Mouse (Mus musculus) midbrain, embryonic 16.5 days (tissue): ENCODE data around the gene Sik3. TPM values are rescaled to one million over a fixed set of nuclear protein-coding genes. Genes with fewer than 3 reads are reported as not detected.
"Not testable (repeated sequence)": the region's sequence is repeated elsewhere in the genome, so short reads cannot be mapped to it uniquely, and the experiment has no call there.

ENCODE experiments used
- ATAC-seq: fragments of 200-750 bp; cut with Nextera tagmentation; 2 replicates; pipeline ENCODE4 v1.8.0; 2017; ENCODE audit warnings: moderate TSS enrichment
- H3K27ac ChIP-seq: fragments of 300-500 bp; sonication (generic); 2 replicates; pipeline ENCODE4 v1.5.1; 2014; ENCODE audit warnings: mild to moderate bottlenecking, low read length, mixed read lengths
- H3K27me3 ChIP-seq: fragments of 300-500 bp; sonication (generic); 2 replicates; pipeline ENCODE4 v1.6.1; 2014; ENCODE audit warnings: low read depth, low read length, mixed read lengths; ENCODE audit not compliant: control insufficient read depth, insufficient read depth
- H3K36me3 ChIP-seq: fragments of 300-500 bp; sonication (generic); 2 replicates; pipeline ENCODE4 v1.6.1; 2014; ENCODE audit warnings: mild to moderate bottlenecking, low read length, moderate library complexity, mixed read lengths; ENCODE audit not compliant: control insufficient read depth, insufficient read depth
- H3K4me1 ChIP-seq: fragments of 300-500 bp; sonication (generic); 2 replicates; pipeline ENCODE4 v1.6.1; 2014; ENCODE audit warnings: mild to moderate bottlenecking, low read length, mixed read lengths; ENCODE audit not compliant: control insufficient read depth, insufficient read depth
- H3K4me2 ChIP-seq: fragments of 300-500 bp; sonication (generic); 2 replicates; pipeline ENCODE4 v1.6.1; 2014; ENCODE audit warnings: mild to moderate bottlenecking, low read length, mixed read lengths
- H3K4me3 ChIP-seq: fragments of 300-500 bp; sonication (generic); 2 replicates; pipeline ENCODE4 v1.5.1; 2014; ENCODE audit warnings: low read depth, mild to moderate bottlenecking, low read length, moderate library complexity, mixed read lengths
- H3K9ac ChIP-seq: fragments of 300-500 bp; sonication (generic); 2 replicates; pipeline ENCODE4 v1.6.1; 2014; ENCODE audit warnings: low read depth, low read length, mixed read lengths
- H3K9me3 ChIP-seq: fragments of 300-500 bp; sonication (generic); replicated peaks from 2 replicates; pipeline ENCODE4 v1.6.1; 2014; ENCODE audit warnings: mild to moderate bottlenecking, low read length, mixed read lengths; ENCODE audit not compliant: control insufficient read depth, poor library complexity, severe bottlenecking
- WGBS: fragments of 180-500 bp; shearing (Covaris S2); extraction: QIAGEN DNeasy Blood & Tissue Kit; methylation state at CpG from one replicate; pipeline ENCODE4 v1.1.7; 2014; 5-methylcytosine and 5-hydroxymethylcytosine counted together
- polyA plus RNA-seq: library from polyadenylated mRNA; unstranded; fragments of >200 nt; fragmentation: Nextera tagmentation; extraction: Ambion mirVana; gene quantifications from 2 replicates; pipeline ENCODE4 v1.2.1, GENCODE M21; 2015

Gene Sik3
- polyA plus RNA-seq, 1 experiment from 2014 or later: 5.1 TPM

DNA sequence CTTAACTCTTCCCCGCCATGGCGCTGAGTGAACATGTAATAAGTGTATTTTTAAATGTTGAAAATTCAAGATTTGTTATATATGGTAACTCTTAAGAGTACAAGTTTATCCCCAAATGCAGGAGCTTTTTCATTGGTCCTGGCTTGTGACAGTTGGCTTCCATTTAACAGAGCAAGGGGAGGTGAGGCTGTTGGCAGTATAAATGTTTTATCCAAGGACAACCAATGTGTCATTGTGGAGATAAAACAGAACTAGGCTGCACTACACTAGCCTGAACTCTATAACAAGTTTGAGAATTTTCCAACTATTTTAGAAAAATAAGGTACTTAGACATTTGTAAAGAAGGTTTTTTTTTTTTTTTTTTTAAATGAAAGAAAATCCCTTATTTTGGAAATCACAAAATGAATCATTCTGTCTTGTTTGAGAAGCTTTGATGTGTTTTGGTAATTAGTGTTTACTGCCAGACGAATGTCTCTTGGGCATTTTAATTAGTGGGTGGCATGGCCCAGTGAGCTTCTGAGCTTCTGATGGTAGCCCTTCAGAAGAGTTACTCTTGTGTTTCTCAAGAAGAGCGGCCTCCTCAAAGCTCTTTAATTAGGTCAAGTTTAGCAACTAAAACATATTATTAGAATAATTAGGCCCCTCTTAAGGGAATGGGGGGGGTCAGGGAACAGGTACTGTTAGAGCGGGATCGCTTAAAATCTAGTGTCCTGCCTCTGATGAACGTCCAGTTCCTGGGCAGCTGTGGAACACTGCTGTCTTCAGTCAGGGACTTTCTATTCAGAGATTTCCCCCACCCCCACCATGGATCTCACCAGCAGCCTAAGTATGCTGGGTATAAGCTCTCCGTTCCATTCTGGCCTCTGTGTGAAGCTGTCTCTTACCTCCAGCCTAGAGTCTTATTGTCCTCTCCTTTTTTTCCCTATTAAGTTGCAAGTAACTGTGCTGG lies 139.7 kb downstream of the Sik3 start:
- Histone ChIP-seq H3K27me3 (no peaks in the 10 kb centered on the region), H3K36me3 (no peaks in the 10 kb centered on the region), H3K27ac (no peak overlapping the region), H3K4me3 (no peak overlapping the region), H3K9ac (no peak overlapping the region), H3K4me1 (peaks cover 7% of the 10 kb centered on the region), H3K4me2 (no peak overlapping the region), H3K9me3 (no peaks in the 10 kb centered on the region)
- 57% methylated on average over 8 of the region's 8 CpGs for WGBS
- no peak for ATAC-seq

DNA sequence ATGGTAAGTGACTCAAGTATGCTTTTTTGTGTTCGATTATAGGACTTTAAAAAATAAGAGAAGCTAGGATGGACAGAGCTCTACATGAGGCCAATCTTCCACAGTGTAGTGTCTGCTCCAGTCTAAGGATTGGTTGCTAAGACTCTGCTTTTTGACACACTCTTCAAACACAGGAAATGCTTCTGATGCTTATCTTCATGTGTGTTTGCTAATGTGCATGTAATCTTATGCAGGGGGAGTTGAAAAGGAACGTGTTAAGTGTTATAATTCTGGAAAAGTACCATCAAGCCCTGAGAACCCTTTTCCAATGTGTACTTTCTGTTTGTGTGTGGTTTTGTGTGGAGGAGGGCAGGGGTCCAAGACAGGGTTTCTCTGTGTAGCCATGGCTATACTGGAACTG lies 141.8 kb downstream of the Sik3 start:
- peaks cover 7% of the 10 kb centered on the region for H3K4me1 ChIP-seq
- no peak overlapping the region for H3K4me2 ChIP-seq
- no peak overlapping the region for H3K9ac ChIP-seq
- no peak for ATAC-seq
- 78% methylated on average over 2 of the region's 2 CpGs for WGBS
- H3K36me3 ChIP-seq: no peaks in the 10 kb centered on the region
- H3K27ac ChIP-seq: no peak overlapping the region
- no peaks in the 10 kb centered on the region for H3K9me3 ChIP-seq
- H3K4me3 ChIP-seq: no peak overlapping the region
- H3K27me3 ChIP-seq: no peaks in the 10 kb centered on the region

DNA sequence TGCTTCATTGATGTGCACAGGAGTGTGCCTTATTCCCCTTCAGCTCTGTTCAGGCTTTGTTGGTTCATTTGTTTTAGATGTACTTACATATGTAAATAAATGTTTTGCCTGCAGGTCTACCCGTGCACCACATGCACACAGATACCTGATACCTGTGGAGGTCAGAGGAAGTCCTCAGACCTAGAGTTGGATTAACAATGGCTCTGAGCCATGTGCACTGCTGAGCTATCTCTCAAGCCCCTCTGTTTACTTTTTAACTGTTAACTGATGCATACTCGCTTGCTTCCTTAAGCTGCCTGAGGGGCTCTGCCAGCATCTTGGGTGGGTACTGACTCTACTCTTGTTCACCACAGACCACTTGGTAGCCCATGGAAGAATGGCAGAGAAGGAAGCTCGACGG lies 142.4 kb downstream of the Sik3 start:
- H3K9me3 ChIP-seq: no peaks in the 10 kb centered on the region
- H3K9ac ChIP-seq: no peak overlapping the region
- H3K4me2 ChIP-seq: no peak overlapping the region
- H3K27me3 ChIP-seq: no peaks in the 10 kb centered on the region
- peaks cover 7% of the 10 kb centered on the region for H3K4me1 ChIP-seq
- H3K4me3 ChIP-seq: no peak overlapping the region
- H3K36me3 ChIP-seq: no peaks in the 10 kb centered on the region
- 77% methylated on average over 4 of the region's 4 CpGs for WGBS
- ATAC-seq: no peak
- H3K27ac ChIP-seq: no peak overlapping the region

DNA sequence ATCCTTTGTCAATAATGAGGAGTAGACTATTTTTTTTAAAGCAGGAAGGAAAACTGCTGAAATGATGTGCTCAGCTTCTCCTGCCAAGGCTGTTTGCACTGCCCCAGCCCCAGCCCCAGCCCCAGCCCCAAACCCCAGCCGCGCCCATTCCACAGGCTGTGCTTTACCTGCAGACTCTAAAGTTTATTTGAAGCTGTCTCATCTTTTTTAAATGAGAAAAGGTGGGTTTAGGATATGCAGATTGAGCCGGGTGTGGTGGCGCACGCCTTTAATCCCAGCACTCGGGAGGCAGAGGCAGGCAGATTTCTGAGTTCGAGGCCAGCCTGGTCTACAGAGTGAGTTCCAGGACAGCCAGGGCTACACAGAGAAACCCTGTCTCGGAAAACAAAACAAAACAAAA lies 143.2 kb downstream of the Sik3 start:
- H3K4me1 ChIP-seq, H3K4me2 ChIP-seq, H3K36me3 ChIP-seq, H3K4me3 ChIP-seq, H3K27ac ChIP-seq, H3K9me3 ChIP-seq, H3K27me3 ChIP-seq, ATAC-seq, H3K9ac ChIP-seq: not testable (repeated sequence)
- 97% methylated on average over 8 of the region's 8 CpGs for WGBS

DNA sequence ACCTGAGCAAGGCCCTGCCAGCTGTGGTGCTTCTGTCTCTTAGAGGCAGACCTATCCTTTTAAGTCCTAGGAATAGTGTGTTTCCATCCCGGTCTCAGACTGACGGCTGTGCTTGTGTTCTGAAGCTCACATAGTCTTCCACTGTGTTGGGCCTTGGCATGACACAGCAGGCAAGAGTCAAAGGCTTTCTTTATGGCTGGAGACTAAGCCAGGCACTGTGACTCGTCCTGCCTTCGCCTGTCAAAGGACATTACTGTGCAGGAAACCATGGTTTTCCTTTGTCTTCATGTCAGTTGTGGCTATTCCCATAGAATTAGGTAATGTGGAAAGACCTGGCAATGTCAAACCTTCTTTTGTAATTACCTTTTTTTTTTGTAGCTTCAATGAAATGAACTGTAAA lies 144.1 kb downstream of the Sik3 start:
- Histone ChIP-seq H3K4me3 (no peak overlapping the region), H3K4me2 (no peak overlapping the region), H3K9ac (no peak overlapping the region), H3K27me3 (no peaks in the 10 kb centered on the region), H3K36me3 (no peaks in the 10 kb centered on the region), H3K27ac (no peak overlapping the region; the same call in 1 of the 2 replicates), H3K4me1 (peaks cover 7% of the 10 kb centered on the region), H3K9me3 (no peaks in the 10 kb centered on the region)
- ATAC-seq: no peak
- WGBS: 33% methylated on average over 4 of the region's 4 CpGs

DNA sequence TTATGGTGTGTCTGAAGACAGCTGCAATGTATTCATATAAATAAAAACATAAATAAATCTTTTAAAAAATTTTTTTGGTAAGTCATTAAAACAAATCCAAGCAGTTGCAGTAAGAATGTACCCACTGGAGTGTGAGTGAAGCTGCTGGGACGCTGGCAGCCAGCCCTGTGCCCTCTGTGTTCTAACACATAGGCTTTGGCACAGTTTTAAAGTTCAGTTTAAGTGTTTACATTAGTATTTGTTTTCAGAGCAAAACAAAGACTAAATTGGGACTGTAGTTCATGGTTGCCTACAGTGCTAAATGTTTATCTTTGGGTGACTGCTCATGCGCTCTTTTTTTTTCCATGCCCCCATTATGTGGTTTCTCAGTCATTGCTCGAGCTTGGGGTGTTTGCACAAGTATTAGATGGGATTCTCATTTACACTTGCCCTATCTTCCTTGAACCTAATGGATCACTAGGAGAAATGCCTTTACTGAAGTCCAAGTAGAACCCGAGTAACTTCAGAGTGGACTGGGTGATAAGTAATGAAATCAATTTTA lies 145.7 kb downstream of the Sik3 start:
- no peak overlapping the region for H3K27ac ChIP-seq
- ATAC-seq: no peak
- H3K4me3 ChIP-seq: no peak overlapping the region
- H3K36me3 ChIP-seq: no peaks in the 10 kb centered on the region
- H3K9ac ChIP-seq: no peak overlapping the region
- WGBS: 84% methylated on average over 4 of the region's 4 CpGs
- peaks cover 2% of the 10 kb centered on the region; the same call in 1 of the 2 replicates for H3K4me1 ChIP-seq
- no peaks in the 10 kb centered on the region for H3K9me3 ChIP-seq
- H3K4me2 ChIP-seq: no peak overlapping the region
- H3K27me3 ChIP-seq: no peaks in the 10 kb centered on the region

DNA sequence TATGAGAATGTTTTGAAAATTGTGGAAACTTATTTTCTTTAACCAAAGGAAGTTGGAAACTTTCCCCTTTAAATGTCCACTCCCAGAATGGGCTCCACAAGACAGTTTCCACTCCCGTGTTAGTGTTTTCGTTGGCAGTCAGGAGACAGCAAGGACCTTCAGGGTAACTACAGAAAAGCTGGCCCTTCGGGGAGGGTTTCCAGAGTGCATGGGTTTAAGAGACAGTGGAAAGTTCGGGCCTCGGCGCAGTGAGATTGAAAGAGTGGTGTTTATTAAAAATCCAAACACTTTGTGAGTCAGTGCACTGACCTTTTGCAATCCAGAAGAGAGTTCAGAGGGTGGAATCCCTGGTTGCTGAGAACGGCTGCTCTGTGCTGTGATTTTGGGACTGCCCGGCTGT lies 150.8 kb downstream of the Sik3 start:
- Histone ChIP-seq H3K36me3 (no peaks in the 10 kb centered on the region), H3K27me3 (no peaks in the 10 kb centered on the region), H3K9ac (no peak overlapping the region), H3K4me2 (no peak overlapping the region), H3K27ac (no peak overlapping the region), H3K4me3 (no peak overlapping the region), H3K4me1 (no peaks in the 10 kb centered on the region), H3K9me3 (no peaks in the 10 kb centered on the region)
- 85% methylated on average over 8 of the region's 8 CpGs for WGBS
- no peak for ATAC-seq

DNA sequence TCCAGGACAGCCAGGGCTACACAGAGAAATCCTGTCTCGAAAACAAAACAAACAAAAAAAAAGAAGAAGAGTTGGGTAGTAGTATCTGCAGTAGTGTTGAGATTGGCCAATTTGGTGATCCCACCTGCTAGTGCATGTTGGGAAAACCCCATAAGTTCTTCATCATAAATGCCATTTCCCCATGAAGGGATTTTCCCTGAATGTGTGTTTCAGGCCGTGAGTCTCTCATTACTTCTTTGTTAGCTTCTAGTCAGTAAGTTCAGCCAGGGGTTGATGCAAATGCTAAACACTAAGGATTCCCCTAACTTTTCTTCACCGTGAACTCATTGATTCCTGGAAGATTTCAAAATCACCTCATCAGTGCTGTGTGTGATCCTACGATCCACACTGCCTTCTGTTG lies 156.2 kb downstream of the Sik3 start:
- Histone ChIP-seq H3K9me3 (no peaks in the 10 kb centered on the region), H3K4me3 (no peak overlapping the region), H3K4me1 (no peaks in the 10 kb centered on the region), H3K36me3 (no peaks in the 10 kb centered on the region), H3K27ac (no peak overlapping the region), H3K4me2 (no peak overlapping the region), H3K27me3 (no peaks in the 10 kb centered on the region), H3K9ac (no peak overlapping the region)
- no peak for ATAC-seq
- WGBS: 86% methylated on average over 4 of the region's 4 CpGs

DNA sequence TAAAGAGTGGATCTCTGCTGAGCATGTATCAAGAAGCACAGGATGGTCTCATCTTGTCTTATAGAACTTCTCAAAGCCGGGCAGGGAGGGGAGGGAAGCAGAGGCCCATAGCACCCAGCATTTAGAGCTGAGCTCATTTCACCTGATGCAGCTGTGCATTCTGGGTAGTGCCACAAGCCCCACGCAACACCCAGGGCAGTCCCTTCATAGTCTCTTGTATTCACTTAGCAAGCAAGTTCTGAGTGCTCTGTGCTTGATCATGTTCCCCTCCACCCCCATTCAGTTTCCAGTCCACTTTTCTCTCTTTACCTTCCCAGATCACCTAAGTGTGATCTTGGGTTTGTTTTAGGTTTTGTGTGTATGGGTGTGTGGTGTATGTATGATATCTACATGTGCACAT lies 159.6 kb downstream of the Sik3 start:
- Histone ChIP-seq H3K9ac (no peak overlapping the region), H3K9me3 (no peaks in the 10 kb centered on the region), H3K4me3 (no peak overlapping the region), H3K4me1 (no peaks in the 10 kb centered on the region), H3K27ac (no peak overlapping the region), H3K36me3 (no peaks in the 10 kb centered on the region), H3K27me3 (no peaks in the 10 kb centered on the region), H3K4me2 (no peak overlapping the region)
- ATAC-seq: no peak
- 91% methylated on average over 2 of the region's 2 CpGs for WGBS
